Mouse (Mus musculus) embryonic facial prominence, embryonic 14.5 days (tissue): ENCODE data around the gene Fah. TPM values are rescaled to one million over a fixed set of nuclear protein-coding genes. Genes with fewer than 3 reads are reported as not detected.

Experiments
- ATAC-seq: fragments of 200-750 bp; cut with Nextera tagmentation; 2 replicates; pipeline ENCODE4 v1.8.0; 2017; ENCODE audit warnings: low read depth, moderate number of reproducible peaks, moderate TSS enrichment
- DNase-seq: peaks from one replicate; pipeline ENCODE4 v3.0.0-alpha.2; 2015; ENCODE audit warnings: low spot score
- H3K27ac ChIP-seq: fragments of 300-500 bp; sonication (generic); replicated peaks from 2 replicates; pipeline ENCODE4 v1.5.1; 2014; ENCODE audit warnings: low read depth, mild to moderate bottlenecking, low read length, moderate library complexity
- H3K27me3 ChIP-seq: fragments of 300-500 bp; sonication (generic); replicated peaks from 2 replicates; pipeline ENCODE4 v1.6.1; 2014; ENCODE audit warnings: low read length; ENCODE audit not compliant: control insufficient read depth, insufficient read depth
- H3K36me3 ChIP-seq: fragments of 300-500 bp; sonication (generic); 2 replicates; pipeline ENCODE4 v1.6.1; 2014; ENCODE audit warnings: low read length, mixed read lengths; ENCODE audit not compliant: control insufficient read depth, insufficient read depth
- H3K4me1 ChIP-seq: fragments of 300-500 bp; sonication (generic); 2 replicates; pipeline ENCODE4 v1.6.1; 2014; ENCODE audit warnings: antibody characterized with exemption, low read length; ENCODE audit not compliant: control insufficient read depth, insufficient read depth
- H3K4me2 ChIP-seq: fragments of 300-500 bp; sonication (generic); 2 replicates; pipeline ENCODE4 v1.6.1; 2014; ENCODE audit warnings: low read depth, mild to moderate bottlenecking, low read length, moderate library complexity, mixed read lengths
- H3K4me3 ChIP-seq: fragments of 300-500 bp; sonication (generic); 2 replicates; pipeline ENCODE4 v1.5.1; 2014; ENCODE audit warnings: low read depth, mild to moderate bottlenecking, low read length
- H3K9ac ChIP-seq: fragments of 300-500 bp; sonication (generic); 2 replicates; pipeline ENCODE4 v1.6.1; 2014; ENCODE audit warnings: low read depth, mild to moderate bottlenecking, low read length, moderate library complexity, mixed read lengths
- H3K9me3 ChIP-seq: fragments of 300-500 bp; sonication (generic); 2 replicates; pipeline ENCODE4 v1.6.1; 2016; ENCODE audit warnings: low read length; ENCODE audit not compliant: control insufficient read depth
- WGBS: fragments of 180-500 bp; shearing (Covaris S2); extraction: QIAGEN DNeasy Blood & Tissue Kit; methylation state at CpG from one replicate; pipeline ENCODE4 v1.1.7; 2014; 5-methylcytosine and 5-hydroxymethylcytosine counted together
- polyA plus RNA-seq: library from polyadenylated mRNA; unstranded; fragments of >200 nt; fragmentation: Nextera tagmentation; extraction: Ambion mirVana; gene quantifications from 2 replicates; pipeline ENCODE4 v1.2.1, GENCODE M21; 2014

The Fah gene
- polyA plus RNA-seq, 1 experiment from 2014 or later: 7.4 TPM

DNA sequence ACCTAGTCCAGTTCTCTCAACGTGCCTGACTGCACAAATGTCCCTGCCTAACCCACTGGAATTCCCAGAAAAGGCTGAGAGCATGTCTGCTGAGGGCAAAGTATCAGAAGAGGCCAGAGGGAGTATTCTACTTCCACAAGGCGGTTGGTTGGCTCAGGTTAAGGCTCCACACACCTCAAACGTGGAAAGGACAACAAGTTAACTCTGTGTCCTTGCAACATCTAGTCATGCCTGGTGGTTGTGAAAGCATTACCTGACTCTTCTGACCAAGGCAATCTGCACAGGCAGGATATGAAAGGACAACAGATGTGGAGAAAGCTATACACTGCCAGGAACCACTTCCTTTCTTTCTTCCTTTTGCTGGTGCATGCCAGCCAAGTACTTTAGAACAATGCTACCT lies 2.0 kb downstream of the Fah start:
- no peak for DNase-seq
- H3K4me2 ChIP-seq: peak overlapping the region; percentile 97; the same call in 1 of the 2 replicates
- WGBS: 63% methylated on average over 3 of the region's 3 CpGs

DNA sequence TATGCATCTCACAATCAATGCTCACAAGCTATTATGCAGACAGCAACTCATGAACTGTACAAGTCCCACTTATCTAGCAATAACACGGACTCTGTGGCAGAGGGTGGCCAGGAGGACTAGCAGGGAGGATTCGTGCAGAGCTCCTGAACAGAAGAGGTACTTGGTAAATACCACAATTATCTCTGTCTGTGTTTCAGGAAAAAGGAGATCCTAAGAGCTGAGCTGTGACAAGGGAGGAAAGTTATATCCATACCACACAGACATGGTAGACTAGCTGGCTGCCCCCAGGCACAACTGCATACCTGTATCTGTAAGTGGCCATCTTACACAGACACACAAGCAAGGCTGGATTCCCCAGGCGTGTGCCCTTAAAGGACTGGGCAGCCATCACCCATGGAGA lies 5.2 kb downstream of the Fah start:
- Histone ChIP-seq H3K9me3 (no peaks in the 10 kb centered on the region), H3K4me2 (no peak overlapping the region), H3K27me3 (no peaks in the 10 kb centered on the region; the same call in 1 of the 2 replicates), H3K36me3 (no peaks in the 10 kb centered on the region), H3K27ac (no peak overlapping the region), H3K4me3 (no peak overlapping the region), H3K9ac (no peak overlapping the region), H3K4me1 (peaks cover 9% of the 10 kb centered on the region; the same call in 1 of the 2 replicates)
- 84% methylated on average over 3 of the region's 3 CpGs for WGBS
- DNase-seq (no peak), ATAC-seq (no peak)

More for the DNA sequence above, 2.0 kb downstream of the Fah start:
- H3K27me3 ChIP-seq: no peaks in the 10 kb centered on the region; the same call in 1 of the 2 replicates
- H3K4me3 ChIP-seq: no peak overlapping the region
- H3K9me3 ChIP-seq: no peaks in the 10 kb centered on the region
- ATAC-seq: no peak
- peaks cover 9% of the 10 kb centered on the region; the same call in 1 of the 2 replicates for H3K4me1 ChIP-seq
- H3K27ac ChIP-seq: no peak overlapping the region
- no peaks in the 10 kb centered on the region for H3K36me3 ChIP-seq
- H3K9ac ChIP-seq: no peak overlapping the region

DNA sequence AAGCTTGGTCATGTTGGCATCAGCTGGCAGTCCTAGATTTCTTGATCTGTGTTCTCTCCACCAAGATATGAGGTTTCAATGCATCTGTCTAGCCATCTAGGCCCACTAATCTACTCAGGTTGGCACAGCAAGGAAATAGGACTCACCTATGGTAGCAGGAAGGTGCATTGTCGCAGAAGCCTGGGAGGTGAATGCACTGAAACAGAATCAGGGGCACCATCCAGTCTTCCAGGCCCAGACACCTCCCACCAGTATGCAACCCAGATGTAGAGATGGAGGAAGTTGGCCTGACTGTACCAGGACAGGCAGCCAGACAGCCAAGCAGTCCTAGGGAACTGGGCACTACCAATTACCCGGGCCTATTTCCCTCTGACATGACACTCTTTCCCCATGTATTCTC lies 5.9 kb downstream of the Fah start:
- no peak for DNase-seq
- Histone ChIP-seq H3K27ac (no peak overlapping the region), H3K9ac (no peak overlapping the region), H3K4me2 (no peak overlapping the region), H3K9me3 (no peaks in the 10 kb centered on the region), H3K27me3 (no peaks in the 10 kb centered on the region; the same call in 1 of the 2 replicates), H3K4me3 (no peak overlapping the region), H3K4me1 (peaks cover 9% of the 10 kb centered on the region; the same call in 1 of the 2 replicates), H3K36me3 (no peaks in the 10 kb centered on the region)
- 100% methylated on average over 2 of the region's 2 CpGs for WGBS
- no peak for ATAC-seq

DNA sequence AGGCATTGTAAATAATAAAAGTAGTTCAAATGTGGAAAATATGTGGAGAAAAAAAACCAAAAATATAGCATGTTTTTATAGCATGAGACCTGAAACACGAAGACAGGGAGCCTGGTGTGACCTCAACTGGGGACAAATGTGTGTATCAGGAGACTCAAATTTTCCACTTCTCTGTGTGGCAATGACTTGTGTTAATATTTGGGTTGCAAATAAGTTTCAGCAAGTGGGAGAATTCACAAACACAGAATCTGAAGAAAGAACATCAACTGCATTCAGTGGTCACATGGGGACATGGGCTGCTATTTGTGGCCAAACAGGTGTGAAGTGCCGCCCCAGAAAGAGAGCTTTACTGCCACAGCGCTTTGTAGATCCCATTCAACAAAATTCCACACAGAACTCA lies 9.9 kb downstream of the Fah start:
- no peak overlapping the region for H3K4me3 ChIP-seq
- H3K36me3 ChIP-seq: no peaks in the 10 kb centered on the region
- no peak for ATAC-seq
- H3K4me1 ChIP-seq: no peaks in the 10 kb centered on the region
- no peaks in the 10 kb centered on the region for H3K27me3 ChIP-seq
- DNase-seq: no peak
- H3K27ac ChIP-seq: no peak overlapping the region
- H3K9ac ChIP-seq: no peak overlapping the region
- H3K9me3 ChIP-seq: no peaks in the 10 kb centered on the region
- no peak overlapping the region for H3K4me2 ChIP-seq
- WGBS: 69% methylated on average over 3 of the region's 3 CpGs

DNA sequence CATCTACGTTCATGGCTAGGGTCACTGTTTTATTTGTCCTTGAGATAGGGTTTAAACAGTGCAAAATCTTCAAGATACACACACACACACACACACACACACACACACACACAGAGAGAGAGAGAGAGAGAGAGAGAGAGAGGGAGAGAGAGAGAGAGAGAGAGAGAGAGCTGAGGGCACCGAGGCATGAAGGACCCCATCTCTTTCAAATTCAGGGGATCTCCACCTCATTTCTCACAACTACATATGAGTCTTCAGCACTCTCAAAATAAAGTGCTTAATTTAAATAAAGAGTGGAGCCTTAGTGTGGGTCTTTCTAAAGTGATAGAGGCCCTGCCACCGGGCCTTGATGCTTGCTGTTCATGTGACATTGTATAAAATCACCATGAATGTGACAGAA lies 10.5 kb downstream of the Fah start:
- DNase-seq: no peak
- no peak overlapping the region for H3K4me2 ChIP-seq
- 96% methylated on average over 3 of the region's 3 CpGs for WGBS

DNA sequence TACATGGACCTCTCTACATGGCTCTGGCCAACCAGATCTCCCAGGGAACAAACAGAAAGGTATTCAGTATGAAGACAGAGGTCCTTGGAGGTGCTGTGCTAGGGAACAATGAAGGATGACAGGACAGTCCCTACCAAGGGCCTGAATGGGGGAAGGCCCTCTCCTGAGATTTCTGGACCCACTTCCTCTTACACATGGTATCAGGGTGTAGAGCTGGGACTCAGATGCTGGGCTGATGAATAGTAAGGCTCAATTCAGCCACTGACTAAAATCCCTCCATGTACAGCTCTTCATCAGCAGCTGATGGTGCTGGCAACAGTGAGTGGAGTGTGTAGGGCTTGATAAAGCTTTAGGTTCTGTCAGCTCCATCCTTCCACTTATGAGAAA lies 11.6 kb downstream of the Fah start:
- Histone ChIP-seq H3K9me3 (no peaks in the 10 kb centered on the region), H3K27me3 (no peaks in the 10 kb centered on the region), H3K4me2 (peak overlapping the region; percentile 30; the same call in 1 of the 2 replicates), H3K4me3 (no peak overlapping the region), H3K9ac (no peak overlapping the region), H3K4me1 (no peaks in the 10 kb centered on the region), H3K27ac (no peak overlapping the region), H3K36me3 (no peaks in the 10 kb centered on the region)
- DNase-seq (no peak), ATAC-seq (no peak)

More for the DNA sequence above, 10.5 kb downstream of the Fah start:
- H3K4me3 ChIP-seq: no peak overlapping the region
- H3K9me3 ChIP-seq: no peaks in the 10 kb centered on the region
- H3K4me1 ChIP-seq: no peaks in the 10 kb centered on the region
- no peak overlapping the region for H3K9ac ChIP-seq
- H3K27ac ChIP-seq: no peak overlapping the region
- ATAC-seq: no peak
- no peaks in the 10 kb centered on the region for H3K27me3 ChIP-seq
- no peaks in the 10 kb centered on the region for H3K36me3 ChIP-seq

- H3K27ac ChIP-seq: no peak overlapping the region
- no peaks in the 10 kb centered on the region for H3K27me3 ChIP-seq
- H3K4me1 ChIP-seq: no peaks in the 10 kb centered on the region
- no peak overlapping the region for H3K4me3 ChIP-seq
- H3K4me2 ChIP-seq: peak overlapping the region; percentile 30
- H3K36me3 ChIP-seq: no peaks in the 10 kb centered on the region
- no peak overlapping the region for H3K9ac ChIP-seq
- DNase-seq (peak; percentile 67), ATAC-seq (peak; percentile 72)
- WGBS: 46% methylated on average over 8 of the region's 8 CpGs
- no peaks in the 10 kb centered on the region for H3K9me3 ChIP-seq
Observed at GRCm38 (mm10) chr7:84594087-84594916, 12.2 kb downstream of the Fah start.

GRCm38 (mm10) chr7:84591347-84591746 lies 15.2 kb downstream of the Fah start:
- DNase-seq (no peak), ATAC-seq (no peak)
- H3K27ac ChIP-seq: no peak overlapping the region
- H3K4me3 ChIP-seq: no peak overlapping the region
- no peaks in the 10 kb centered on the region for H3K36me3 ChIP-seq
- no peaks in the 10 kb centered on the region for H3K27me3 ChIP-seq
- no peaks in the 10 kb centered on the region for H3K9me3 ChIP-seq
- H3K4me1 ChIP-seq: no peaks in the 10 kb centered on the region
- 76% methylated on average over 3 of the region's 3 CpGs for WGBS
- no peak overlapping the region for H3K9ac ChIP-seq
- H3K4me2 ChIP-seq: no peak overlapping the region

- Histone ChIP-seq H3K36me3 (no peaks in the 10 kb centered on the region), H3K27me3 (no peaks in the 10 kb centered on the region), H3K4me1 (no peaks in the 10 kb centered on the region), H3K9ac (no peak overlapping the region), H3K4me2 (no peak overlapping the region), H3K9me3 (no peaks in the 10 kb centered on the region), H3K27ac (no peak overlapping the region), H3K4me3 (no peak overlapping the region)
- WGBS: 76% methylated on average over 2 of the region's 2 CpGs
- DNase-seq (no peak), ATAC-seq (no peak)
Observed at GRCm38 (mm10) chr7:84590622-84591021, 15.9 kb downstream of the Fah start.
